Mouse (Mus musculus): ENCODE measurements around the gene Usp20. TPM values are rescaled to one million over a fixed set of nuclear protein-coding genes. Genes with fewer than 3 reads are reported as not detected.

Usp20 gene
- total and polyA plus RNA-seq, 2 experiments from 2014 or later = 31.2 to 78.4 TPM

GRCm38 (mm10) chr2:31061868-31062628 lies 80.0 kb downstream of the Usp20 start:
- H3K36me3 ChIP-seq (replicated peaks; ENCODE audit: control insufficient read depth, insufficient read depth, low read length) = peaks cover 25% of the 10 kb centered on the region
- WGBS = 79% methylated on average over 10 of the region's 10 CpGs
- H3K4me2 ChIP-seq (ENCODE audit: low read depth, low read length) = no peak overlapping the region
- no peak overlapping the region for H3K4me3 ChIP-seq (ENCODE audit: low read depth, low read length)
- no peaks in the 10 kb centered on the region for H3K4me1 ChIP-seq (ENCODE audit: control insufficient read depth, insufficient read depth)
- TF ChIP-seq EP300 (IDR thresholded peaks at IDR 0.05; ENCODE audit: low read depth) = no peak
- no peak for TF ChIP-seq CTCF (IDR thresholded peaks at IDR 0.05; ENCODE audit: low read depth)
- ATAC-seq (ENCODE audit: insufficient read depth, low read depth) = no peak
- H3K27me3 ChIP-seq (ENCODE audit: control insufficient read depth, insufficient read depth, low read length) = no peaks in the 10 kb centered on the region
- H3K9me3 ChIP-seq (replicated peaks; ENCODE audit: control insufficient read depth, low read length) = no peaks in the 10 kb centered on the region
- no peak overlapping the region for H3K27ac ChIP-seq (ENCODE audit: low read depth)
- DNase-seq (ENCODE audit: low spot score) = no peak
- no peak overlapping the region for H3K9ac ChIP-seq (replicated peaks; ENCODE audit: low read depth, low read length)

- Histone ChIP-seq H3K9me3 (replicated peaks; ENCODE audit: control insufficient read depth, low read length) (no peaks in the 10 kb centered on the region), H3K4me2 (ENCODE audit: low read depth, low read length) (no peak overlapping the region), H3K27me3 (ENCODE audit: control insufficient read depth, insufficient read depth, low read length) (no peaks in the 10 kb centered on the region), H3K9ac (replicated peaks; ENCODE audit: low read depth, low read length) (no peak overlapping the region), H3K27ac (ENCODE audit: low read depth) (no peak overlapping the region), H3K4me3 (ENCODE audit: low read depth, low read length) (no peak overlapping the region), H3K4me1 (ENCODE audit: control insufficient read depth, insufficient read depth) (no peaks in the 10 kb centered on the region; the same call in 1 of the 2 replicates), H3K36me3 (replicated peaks; ENCODE audit: control insufficient read depth, insufficient read depth, low read length) (peaks cover 12% of the 10 kb centered on the region; the same call in 1 of the 2 replicates)
- no peak; the same call in 1 of the 2 replicates for ATAC-seq (ENCODE audit: insufficient read depth, low read depth)
- DNase-seq (ENCODE audit: low spot score) = no peak
- WGBS = 78% methylated on average over 11 of the region's 11 CpGs
- TF ChIP-seq EP300 (IDR thresholded peaks at IDR 0.05; ENCODE audit: low read depth) = no peak
- no peak for TF ChIP-seq CTCF (IDR thresholded peaks at IDR 0.05; ENCODE audit: low read depth)
These were observed 84.1 kb downstream of the Usp20 start for GRCm38 (mm10) chr2:31066019-31066789.

GRCm38 (mm10) chr2:31067059-31067595 lies 85.0 kb downstream of the Usp20 start:
- no peaks in the 10 kb centered on the region; the same call in 1 of the 2 replicates for H3K4me1 ChIP-seq (ENCODE audit: control insufficient read depth, insufficient read depth)
- peaks cover 19% of the 10 kb centered on the region for H3K36me3 ChIP-seq (replicated peaks; ENCODE audit: control insufficient read depth, insufficient read depth, low read length)
- no peak overlapping the region for H3K27ac ChIP-seq (ENCODE audit: low read depth)
- no peak overlapping the region for H3K4me2 ChIP-seq (ENCODE audit: low read depth, low read length)
- no peak for TF ChIP-seq EP300 (IDR thresholded peaks at IDR 0.05; ENCODE audit: low read depth)
- no peak for TF ChIP-seq CTCF (IDR thresholded peaks at IDR 0.05; ENCODE audit: low read depth)
- WGBS = 77% methylated on average over 13 of the region's 13 CpGs
- H3K4me3 ChIP-seq (ENCODE audit: low read depth, low read length) = no peak overlapping the region
- H3K27me3 ChIP-seq (ENCODE audit: control insufficient read depth, insufficient read depth, low read length) = no peaks in the 10 kb centered on the region
- H3K9me3 ChIP-seq (replicated peaks; ENCODE audit: control insufficient read depth, low read length) = no peaks in the 10 kb centered on the region
- ATAC-seq (ENCODE audit: insufficient read depth, low read depth) (no peak), DNase-seq (ENCODE audit: low spot score) (no peak)
- H3K9ac ChIP-seq (replicated peaks; ENCODE audit: low read depth, low read length) = no peak overlapping the region

- H3K27me3 ChIP-seq (ENCODE audit: control insufficient read depth, insufficient read depth, low read length) = no peaks in the 10 kb centered on the region
- TF ChIP-seq CTCF (IDR thresholded peaks at IDR 0.05; ENCODE audit: low read depth) (no peak), EP300 (IDR thresholded peaks at IDR 0.05; ENCODE audit: low read depth) (no peak)
- H3K4me1 ChIP-seq (ENCODE audit: control insufficient read depth, insufficient read depth) = no peaks in the 10 kb centered on the region; the same call in 1 of the 2 replicates
- WGBS = 76% methylated on average over 7 of the region's 7 CpGs
- ATAC-seq (ENCODE audit: insufficient read depth, low read depth) (no peak), DNase-seq (ENCODE audit: low spot score) (no peak)
- H3K27ac ChIP-seq (ENCODE audit: low read depth) = peak overlapping the region; percentile 61
- no peak overlapping the region for H3K4me2 ChIP-seq (ENCODE audit: low read depth, low read length)
- peaks cover 23% of the 10 kb centered on the region for H3K36me3 ChIP-seq (replicated peaks; ENCODE audit: control insufficient read depth, insufficient read depth, low read length)
- no peak overlapping the region for H3K9ac ChIP-seq (replicated peaks; ENCODE audit: low read depth, low read length)
- H3K4me3 ChIP-seq (ENCODE audit: low read depth, low read length) = no peak overlapping the region
- H3K9me3 ChIP-seq (replicated peaks; ENCODE audit: control insufficient read depth, low read length) = no peaks in the 10 kb centered on the region
These were observed 85.7 kb downstream of the Usp20 start for GRCm38 (mm10) chr2:31067696-31068245.

All from heart, postnatal 0 days (tissue).